Mouse (Mus musculus): ENCODE data around the gene Creb3l4.
"Not testable (repeated sequence)": the region's sequence is repeated elsewhere in the genome, so short reads cannot be mapped to it uniquely, and the experiment has no call there.

Creb3l4 gene

DNA sequence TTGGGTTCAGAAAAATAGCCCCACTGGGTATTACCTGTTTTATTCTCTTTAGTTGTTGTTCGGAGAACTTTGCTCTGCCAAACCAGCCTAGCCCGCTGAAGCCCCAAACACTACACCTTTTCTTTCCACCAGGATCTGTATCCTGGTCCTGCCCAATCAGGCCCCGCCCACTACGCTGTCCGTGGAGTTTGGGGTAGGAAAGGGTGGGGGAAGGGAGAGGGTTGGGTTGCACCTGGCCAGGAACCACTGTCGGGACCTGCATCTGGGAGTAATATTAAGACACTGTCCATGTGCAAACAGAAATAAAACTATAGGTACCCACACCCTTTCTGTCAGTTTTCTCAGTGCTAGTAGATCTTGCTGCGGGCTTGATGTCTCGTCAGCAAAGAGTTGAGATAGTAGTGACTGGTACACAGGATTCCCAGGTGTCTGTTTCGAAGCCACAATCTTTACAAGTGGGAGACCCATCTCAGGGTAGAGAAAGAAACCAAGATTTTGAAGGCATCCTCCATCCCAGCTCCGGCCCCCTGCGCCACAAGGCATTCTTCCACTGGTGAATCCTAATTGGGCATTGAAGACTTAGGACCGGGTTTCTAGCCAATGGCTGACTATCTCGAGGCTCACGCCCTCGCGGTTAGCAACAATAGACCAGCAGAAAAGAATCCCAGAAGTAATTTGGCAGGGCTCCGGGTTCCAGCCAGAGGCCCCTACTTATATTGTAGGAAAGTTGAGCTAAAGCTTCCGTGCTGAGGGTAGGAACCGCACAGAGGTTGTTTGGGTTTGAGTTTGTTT is at the start of gene Creb3l4:
Gene Creb3l4, minus strand, starts transcription at position 529 of the 792 bp plus-strand sequence.
- in situ Hi-C loops (cut with MboI, MseI), result no loop called here

DNA sequence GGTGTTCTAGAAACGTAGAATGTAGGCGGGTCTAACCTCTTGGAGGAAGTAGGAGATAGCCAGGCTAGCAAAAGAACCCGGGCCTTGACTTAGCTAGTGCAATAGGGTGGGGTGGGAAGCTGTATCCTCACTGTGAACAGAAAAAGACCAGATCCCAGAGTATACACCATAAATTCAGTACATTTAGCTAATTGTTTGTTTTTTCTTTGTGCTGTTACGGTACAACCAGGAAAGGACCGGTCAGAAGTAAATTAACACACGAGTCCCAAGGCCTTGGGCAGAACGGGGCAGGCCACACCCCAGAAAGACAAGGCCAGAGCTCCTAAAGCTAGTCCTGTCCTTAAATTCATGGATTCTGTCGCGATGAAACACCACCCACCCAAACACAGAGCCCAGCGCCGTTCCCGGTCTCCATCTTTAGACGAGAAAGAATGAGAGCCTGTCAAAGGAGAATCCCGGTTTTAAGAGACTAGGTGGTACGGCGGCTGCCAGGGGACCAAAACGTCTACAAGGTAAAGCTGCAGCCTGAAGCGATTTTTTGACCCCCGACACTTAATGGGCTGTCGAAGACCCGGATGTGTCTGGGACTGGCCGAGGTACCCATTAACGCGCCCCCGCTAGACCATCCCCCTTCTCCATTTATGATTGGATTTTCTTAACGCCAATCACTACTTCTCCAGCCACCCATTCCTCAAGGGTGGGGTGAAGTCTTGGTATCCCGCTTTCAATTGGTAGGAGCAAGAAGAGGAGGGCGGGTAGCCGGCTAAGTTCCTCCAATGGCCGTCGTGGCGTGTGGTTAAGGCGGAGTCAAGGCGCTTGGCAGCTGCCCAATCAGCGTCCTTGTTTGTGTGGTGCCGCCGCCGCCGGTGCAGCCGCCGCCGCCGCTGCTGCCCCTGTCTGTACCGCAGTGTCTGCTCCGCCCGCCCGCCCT is 49.3 kb upstream of the Creb3l4 start, which contains the start of gene Gatad2b:
Gene Gatad2b, plus strand, starts transcription at position 834 of the 931 bp plus-strand sequence.
- in situ Hi-C loops (cut with MboI, MseI), result no loop called here

DNA sequence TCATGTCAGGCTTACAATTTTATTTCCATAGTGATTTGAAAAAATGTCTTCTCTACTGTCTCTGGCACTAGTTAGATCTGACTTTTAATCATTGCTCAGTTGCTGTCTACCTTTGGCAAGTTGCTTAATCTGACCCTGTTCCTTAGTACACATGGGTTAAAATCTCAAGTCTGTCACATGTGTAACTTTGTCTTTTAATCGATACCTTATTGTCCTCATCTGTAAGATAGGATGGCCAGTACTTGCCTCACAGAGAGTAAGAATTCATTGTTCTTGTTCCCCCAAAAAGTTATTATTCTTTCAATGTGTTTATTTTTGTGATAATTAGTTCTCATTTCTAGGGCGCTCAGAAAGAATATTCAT is 48.7 kb upstream of the Creb3l4 start:
- in situ Hi-C loops (cut with MboI, MseI), result no loop called here

DNA sequence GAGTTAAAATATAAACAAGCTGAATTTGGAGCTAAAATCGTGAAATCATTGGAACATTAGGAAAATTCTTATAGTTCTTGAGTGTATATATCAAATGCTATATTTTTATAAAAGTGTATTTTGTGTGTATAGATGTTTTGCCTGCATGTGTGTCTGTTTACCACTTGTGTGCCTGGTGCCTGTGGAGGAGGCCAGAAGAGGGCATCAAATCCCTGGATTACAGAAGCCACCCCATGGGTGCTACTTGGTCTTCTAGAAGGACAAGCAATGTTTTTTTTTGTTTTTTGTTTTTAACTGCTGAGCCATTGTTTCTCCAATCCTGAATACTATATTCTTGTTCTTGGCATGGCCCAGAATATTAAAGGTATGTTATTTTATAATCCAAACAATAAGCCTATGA is 47.3 kb upstream of the Creb3l4 start:
- in situ Hi-C loops (cut with MboI, MseI), result no loop called here

DNA sequence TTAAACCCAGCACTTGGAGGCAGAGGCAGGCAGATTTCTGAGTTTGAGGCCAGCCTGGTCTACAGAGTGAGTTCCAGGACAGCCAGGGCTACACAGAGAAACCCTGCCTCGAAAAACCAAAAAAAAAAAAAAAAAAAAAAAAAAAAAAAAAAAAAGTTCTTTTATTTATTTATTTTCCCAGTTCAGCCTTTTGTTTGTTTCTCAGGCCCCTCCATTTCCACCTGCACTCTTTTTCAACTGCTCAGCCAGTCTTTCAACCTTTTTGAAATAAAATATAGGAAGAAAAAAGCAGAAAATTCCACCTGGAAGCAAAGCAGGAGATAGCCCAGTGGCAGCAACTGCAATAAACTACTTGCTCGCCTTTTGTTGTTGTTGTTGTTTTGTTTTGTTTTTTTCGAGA is 46.1 kb upstream of the Creb3l4 start:
- in situ Hi-C loops (cut with MboI, MseI), result not testable (repeated sequence)

DNA sequence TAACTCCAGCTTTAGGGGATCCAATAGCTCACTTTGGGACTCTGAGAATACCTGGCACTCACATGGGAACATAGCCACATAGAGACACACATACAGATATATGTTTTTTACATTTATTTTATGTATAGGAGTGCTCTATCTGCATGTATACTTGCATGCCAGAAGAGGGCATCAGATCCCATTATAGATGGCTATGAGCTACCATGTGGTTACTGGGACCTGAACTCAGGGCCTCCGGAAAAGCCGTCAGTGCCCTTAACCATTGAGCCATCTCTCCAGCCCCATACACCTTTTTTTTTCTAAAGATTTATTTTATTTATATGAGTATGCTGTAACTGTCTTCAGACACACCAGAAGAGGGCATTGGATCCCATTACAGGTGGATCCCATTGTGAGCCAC is 40.8 kb upstream of the Creb3l4 start:
- in situ Hi-C loops (cut with MboI, MseI), result no loop called here

DNA sequence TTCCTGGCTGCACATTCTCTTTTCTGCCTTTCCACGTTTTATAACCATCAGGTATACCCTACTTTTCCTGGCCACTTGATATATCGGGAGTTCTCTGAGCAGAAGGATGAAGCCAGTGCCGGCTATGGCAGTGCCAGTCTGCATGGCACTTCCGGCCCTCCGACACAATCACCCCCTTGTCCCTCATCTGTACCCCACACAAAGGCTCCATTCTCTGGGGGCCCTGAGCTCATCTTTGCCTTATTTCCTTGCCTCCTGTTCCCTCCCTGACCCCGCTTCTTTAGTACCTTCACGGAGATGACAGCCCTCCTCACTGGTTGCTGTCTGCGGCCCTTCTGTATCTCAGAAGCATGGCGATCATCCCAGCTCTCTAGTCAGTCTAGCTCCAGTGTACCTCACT is 37.4 kb upstream of the Creb3l4 start:
- in situ Hi-C loops (cut with MboI, MseI), result no loop called here

DNA sequence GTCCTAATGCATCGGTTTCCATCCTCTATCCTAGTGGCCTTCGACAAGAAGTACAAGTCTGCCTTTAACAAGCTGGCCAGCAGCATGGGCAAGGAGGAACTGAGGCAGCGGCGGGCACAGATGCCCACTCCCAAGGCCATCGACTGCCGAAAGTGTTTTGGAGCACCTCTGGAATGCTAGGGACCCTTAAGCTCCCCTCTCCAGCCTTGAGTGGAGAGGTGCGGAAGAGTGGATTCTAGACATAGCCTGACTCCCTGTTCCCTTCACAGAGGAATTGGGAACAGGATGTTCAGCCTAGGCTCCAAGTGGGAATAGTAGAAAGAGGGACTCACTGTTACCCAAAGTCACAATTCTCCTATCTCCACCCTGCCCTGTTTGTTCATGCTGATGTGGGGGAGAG is 36.4 kb upstream of the Creb3l4 start:
- in situ Hi-C loops (cut with MboI, MseI), result no loop called here

DNA sequence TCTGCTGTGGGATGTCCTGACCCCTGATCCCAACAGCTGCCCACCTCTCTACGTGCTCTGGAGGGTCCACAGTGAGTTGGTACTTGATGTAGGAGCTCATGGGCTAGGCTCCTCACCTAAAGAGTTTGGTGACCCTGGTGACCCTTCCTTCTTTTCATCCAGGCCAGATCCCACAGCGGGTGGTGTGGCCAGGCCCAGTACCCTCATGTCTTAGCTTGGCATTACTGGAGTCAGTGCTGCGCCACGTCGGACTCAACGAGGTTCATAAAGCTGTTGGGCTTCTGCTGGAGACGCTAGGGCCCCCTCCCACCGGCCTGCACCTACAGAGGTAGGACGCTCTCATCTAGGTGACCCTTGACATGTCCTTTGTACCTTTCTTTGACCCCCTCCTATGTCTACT is 35.9 kb upstream of the Creb3l4 start:
- in situ Hi-C loops (cut with MboI, MseI), result no loop called here

DNA sequence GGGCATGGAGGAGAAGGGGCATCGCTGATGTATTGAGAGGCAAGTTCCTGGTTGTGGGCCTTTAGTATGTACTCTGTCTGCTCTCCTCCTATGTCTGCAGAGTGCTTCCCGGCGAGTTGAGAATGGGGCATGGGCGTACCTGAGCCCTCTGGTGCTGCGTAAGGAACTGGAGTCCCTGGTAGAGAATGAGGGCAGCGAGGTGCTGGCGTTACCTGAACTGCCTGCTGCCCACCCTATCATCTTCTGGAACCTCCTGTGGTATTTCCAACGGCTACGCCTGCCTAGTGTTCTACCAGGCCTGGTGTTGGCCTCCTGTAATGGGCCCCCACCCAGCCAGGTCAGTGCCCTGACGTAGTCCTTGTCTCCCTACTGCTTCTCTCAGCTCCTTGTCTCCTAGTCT is 34.9 kb upstream of the Creb3l4 start:
- in situ Hi-C loops (cut with MboI, MseI), result no loop called here

DNA sequence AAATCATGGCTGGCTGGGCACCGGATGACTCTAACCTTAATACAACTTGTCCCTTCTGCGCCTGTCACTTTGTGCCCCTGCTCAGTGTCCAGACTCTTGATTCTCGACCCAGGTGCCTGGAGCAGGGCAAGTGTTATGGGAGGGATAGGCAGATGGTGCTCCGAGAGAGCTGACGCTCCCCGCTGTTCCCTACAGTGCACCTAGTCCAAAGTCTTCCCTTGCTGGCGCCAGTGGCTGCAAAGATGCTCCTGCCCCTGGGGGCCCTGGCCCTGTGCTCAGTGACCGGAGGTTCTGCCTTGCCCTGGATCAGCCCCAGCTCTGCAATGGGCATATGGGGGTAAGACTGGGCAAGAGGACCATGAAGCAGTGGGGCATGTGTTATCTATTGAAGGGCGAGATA is 34.5 kb upstream of the Creb3l4 start:
- in situ Hi-C loops (cut with MboI, MseI), result no loop called here

DNA sequence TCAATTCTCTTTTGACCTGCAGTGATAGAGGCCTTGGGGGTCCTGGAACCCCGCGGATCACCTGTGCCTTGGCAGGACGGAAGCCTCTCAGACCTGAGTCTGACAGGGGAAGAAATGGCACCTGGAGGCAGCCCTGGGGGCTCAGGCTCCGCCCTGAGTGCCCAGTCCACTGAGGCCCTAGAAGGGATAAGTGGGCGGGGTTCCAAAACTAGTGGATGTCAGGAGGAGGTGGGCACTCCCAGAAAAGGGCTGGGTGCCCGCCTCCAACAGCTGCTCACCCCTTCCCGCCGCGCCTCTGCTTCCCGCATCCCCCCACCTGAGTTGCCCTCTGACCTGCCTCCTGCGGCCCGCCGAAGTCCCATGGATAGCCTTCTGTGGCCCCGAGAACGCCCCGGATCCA is 33.5 kb upstream of the Creb3l4 start:
- in situ Hi-C loops (cut with MboI, MseI), result no loop called here

DNA sequence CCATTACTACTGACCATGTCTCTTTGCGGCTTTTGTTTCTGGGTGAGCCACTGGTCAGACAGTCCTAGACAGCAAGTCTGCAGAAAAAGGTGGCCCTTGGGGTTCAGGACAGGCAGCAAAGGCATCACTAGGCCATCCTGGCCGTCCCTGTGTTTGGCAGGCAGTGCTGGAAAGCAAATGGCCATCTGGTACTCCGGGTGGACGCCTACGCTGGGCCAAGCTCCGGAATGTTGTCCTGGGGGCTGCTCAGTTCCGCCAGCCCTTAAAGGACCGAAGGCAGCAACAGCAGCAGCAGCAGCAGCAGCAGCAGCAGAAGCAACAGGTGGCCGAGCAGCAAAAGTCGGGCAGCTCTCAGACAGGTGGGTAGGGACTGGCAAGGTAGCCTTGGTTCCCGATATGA is 32.0 kb upstream of the Creb3l4 start:
- in situ Hi-C loops (cut with MboI, MseI), result no loop called here

DNA sequence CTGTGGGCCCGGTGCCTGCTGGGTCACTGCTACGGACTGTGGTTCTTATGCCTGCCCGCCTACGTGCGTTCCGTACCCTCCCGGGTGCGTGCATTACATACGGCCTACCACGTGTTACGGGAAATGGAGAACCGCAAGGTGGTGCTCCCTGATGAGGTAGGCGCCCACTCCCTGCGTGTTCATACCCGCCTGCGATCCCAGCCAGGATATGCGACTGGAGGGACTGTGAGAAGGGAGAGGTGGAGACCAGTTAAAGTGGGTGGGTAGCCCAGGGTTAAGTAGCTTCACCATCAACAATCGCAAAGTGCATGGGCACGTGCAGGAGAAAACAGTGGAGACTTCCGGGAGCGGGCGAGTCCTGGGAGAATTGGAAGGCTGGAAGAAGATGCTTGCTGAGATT is 30.5 kb upstream of the Creb3l4 start:
- in situ Hi-C loops (cut with MboI, MseI), result no loop called here

DNA sequence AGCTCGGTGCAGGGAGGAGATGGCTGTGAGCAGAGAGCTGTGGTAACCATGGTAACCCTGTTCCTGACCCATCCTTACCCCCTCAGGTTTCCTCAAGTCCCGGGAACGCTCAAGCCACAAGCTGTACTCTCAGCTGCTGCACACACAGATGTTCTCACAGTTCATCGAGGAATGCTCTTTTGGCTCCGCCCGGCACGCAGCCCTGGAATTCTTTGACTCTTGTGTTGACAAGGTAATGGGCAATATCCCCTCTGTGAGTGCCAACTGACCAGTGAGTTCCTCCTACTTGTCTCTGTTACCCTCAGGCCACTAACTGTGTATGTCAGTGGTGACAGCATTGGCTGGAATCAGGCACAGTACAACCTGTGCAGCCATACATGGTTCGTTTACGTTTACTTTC is 28.9 kb upstream of the Creb3l4 start:
- in situ Hi-C loops (cut with MboI, MseI), result no loop called here

DNA sequence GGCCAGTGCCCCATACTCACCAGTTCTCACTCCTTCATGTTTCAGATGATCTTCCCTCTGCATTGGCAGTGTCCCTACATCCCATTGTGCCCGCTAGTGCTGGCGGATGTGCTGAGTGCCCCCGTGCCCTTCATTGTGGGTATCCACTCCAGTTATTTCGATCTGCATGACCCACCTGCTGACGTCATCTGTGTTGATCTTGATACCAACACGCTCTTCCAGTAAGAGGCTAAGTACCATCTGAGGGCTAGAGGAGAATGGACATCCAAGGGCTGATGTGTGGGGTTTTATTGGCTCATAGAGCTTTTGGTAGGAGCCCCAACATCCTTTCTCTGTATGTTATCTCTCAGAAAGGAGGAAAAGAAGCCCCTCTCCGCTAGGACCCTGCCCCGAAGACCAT is 27.5 kb upstream of the Creb3l4 start:
- in situ Hi-C loops (cut with MboI, MseI), result no loop called here

DNA sequence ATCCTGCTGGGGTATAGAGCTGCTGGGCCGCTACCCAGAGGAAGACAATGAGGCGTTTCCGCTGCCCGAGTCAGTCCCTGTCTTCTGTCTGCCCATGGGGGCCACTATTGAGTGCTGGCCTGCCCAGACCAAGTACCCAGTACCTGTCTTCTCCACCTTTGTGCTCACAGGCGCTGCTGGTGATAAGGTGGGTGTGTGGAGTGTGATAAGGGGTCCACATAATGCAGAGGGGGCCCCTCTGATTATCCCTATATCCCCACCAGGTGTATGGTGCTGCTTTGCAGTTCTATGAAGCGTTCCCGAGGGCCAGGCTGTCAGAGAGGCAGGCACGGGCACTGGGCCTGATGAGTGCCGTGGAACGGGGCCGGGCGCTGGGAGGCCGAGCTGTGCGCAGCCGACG is 25.7 kb upstream of the Creb3l4 start:
- in situ Hi-C loops (cut with MboI, MseI), result no loop called here

DNA sequence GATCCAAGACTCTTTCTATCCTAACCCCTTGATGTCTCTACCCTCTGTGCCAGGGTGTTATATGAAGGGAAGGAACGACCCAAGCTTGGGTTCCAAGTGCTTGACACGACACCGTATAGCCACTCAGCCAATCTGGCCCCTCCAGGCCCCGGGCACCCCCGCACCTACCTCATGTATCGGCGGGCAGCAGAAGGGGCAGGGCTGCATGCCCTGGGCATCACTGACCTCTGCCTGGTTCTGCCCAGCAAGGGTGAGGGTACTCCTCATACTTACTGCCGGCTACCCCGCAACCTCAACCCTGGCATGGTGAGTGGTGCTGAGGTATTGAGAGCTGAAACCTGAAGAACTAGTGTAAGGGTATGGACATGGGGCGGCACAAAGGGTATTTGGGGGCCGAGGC is 24.9 kb upstream of the Creb3l4 start:
- in situ Hi-C loops (cut with MboI, MseI), result no loop called here

DNA sequence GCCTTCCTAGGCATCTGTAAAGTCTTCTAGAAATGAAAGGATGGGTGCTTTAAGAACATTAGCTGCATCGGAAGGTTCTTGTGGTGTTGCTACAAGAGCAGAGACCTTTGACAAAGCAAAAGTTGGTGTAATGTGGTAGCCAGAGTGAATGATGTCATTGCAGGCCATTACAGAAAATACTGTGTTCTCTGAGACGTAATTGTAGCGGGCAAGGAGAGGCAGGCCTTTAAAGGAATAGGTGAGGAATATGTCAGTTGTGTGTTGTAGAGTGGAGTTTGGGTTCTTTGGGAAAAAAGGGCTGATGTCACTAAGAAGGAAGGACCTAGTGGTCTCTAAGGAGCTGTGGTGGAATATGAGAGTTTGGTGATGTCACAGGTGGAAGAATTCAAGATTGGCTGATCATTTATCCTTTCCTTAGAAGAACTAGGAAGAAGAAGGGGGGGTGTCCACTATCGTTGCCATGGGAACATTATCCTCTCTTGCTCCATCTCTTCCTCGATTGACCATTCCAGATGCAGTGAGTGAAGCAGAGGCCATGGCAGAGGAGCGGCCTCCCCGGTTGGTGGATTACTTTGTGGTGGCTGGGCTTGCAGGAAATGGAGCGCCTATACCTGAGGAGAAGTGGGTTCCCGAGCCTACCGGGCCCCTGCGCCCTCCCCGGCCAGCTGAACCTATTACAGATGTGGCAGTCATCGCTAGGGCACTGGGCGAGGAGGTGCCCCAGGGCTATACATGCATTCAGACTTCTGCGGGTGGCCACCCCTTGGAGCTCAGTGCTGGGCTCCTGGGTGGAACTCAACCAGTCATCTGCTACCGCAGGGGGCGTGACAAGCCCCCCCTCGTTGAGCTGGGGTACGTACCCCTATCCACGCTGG is 23.8 kb upstream of the Creb3l4 start:
- in situ Hi-C loops (cut with MboI, MseI), result no loop called here

DNA sequence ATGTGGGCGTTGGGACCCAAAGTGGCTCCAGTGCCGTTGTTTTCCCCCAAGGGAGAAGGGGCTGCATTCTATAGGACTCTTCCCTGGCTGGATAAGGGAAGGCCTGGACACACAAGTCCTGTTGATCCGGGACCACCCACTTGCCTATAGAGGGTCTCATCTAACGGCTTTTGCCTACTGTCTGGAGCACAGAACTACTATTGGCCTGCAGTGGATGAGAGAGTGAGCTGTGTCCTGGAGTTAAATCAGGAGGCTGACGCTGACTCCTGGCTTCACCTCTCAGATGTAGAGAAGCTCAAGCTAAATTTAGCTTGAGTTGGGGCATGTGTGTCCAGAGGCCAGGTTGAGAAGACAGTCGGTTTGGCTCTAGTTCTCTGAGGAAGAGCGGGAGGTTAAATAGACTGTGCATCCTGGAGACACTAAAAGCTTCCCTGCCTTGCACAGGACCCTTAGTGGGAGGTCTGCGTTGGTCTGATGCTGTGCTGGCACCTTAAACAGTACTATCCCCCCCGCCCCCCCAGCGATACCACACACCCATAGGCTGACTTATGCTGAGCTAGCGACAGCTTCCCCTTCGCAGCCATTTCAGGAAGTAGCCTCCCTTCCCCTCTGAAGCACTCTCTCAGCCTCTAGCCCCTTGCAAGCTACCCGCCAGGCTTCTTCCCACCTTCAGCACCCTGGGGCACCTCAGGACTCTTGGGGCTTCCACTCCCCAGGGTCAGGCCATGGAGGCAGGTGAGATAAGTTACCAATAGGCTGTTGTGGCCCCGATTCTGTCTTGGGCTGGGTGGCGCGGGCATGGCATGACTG is 22.8 kb upstream of the Creb3l4 start:
- in situ Hi-C loops (cut with MboI, MseI), result no loop called here
